In the genomic region with DNA sequence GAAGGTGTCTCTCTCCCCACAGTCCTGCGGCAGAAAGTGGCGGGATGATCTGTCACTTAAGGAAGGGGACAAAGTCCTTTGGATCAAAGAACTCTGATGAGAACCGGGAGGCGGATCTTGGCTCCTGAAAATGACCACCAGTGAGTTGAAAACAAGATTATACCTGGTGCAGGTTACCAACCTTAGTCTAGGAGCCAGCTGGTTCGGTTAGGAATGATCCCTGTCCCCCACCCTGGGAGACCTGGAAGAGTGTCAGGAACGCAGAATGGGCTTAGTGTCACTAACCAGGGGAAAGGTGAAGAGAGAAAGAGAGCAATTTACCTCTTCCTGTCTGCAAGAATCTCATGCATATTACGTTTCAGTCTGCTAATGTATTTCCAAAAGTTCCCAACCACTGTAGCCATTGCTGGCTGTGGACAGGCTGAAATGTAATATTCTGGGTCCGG, we compare ENCODE assay signal across 1 mouse cellular context.
TF ChIP-seq lines count a peak whose summit lies in the region.

A gene (minus strand): TSS at position 396 of the 446 bp plus-strand sequence.

TF ChIP-seq in MEL, 35 proteins besides CTCF, POLR2A, EP300 and RAD21 (continued from another document):
- no peak for TF ChIP-seq USF2 (IDR thresholded peaks at IDR 0.05; ENCODE audit: borderline replicate concordance in 1 of 2, insufficient read depth in 1 of 2, low read depth in 1 of 2, low read length in 2 of 2)
- TF ChIP-seq JUND (IDR thresholded peaks at IDR 0.05; ENCODE audit: low read depth, low read length), result no peak
- TF ChIP-seq MYB (IDR thresholded peaks at IDR 0.05; ENCODE audit: low read depth, low read length), result no peak
- no peak for TF ChIP-seq GATA1 (IDR thresholded peaks at IDR 0.05; ENCODE audit: low read depth, low read length)
- no peak for TF ChIP-seq GABPA (IDR thresholded peaks at IDR 0.05; ENCODE audit: low read depth, low read length)
- TF ChIP-seq CHD1 (IDR thresholded peaks at IDR 0.05; ENCODE audit: low read depth, low read length), result no peak
- TF ChIP-seq ZNF384 (IDR thresholded peaks at IDR 0.05; ENCODE audit: low read depth, low read length), result no peak
- TF ChIP-seq MAFK (IDR thresholded peaks at IDR 0.05; ENCODE audit: borderline replicate concordance, low read depth, low read length), result no peak
- no peak for TF ChIP-seq ETS1 (IDR thresholded peaks at IDR 0.05; ENCODE audit: low read depth, low read length)
- TF ChIP-seq HCFC1 (IDR thresholded peaks at IDR 0.05; ENCODE audit: low read depth, low read length), result no peak
- TF ChIP-seq ELF1 (IDR thresholded peaks at IDR 0.05; ENCODE audit: low read depth, low read length), result no peak
- peak; percentile 17; the same call in 1 of the 2 replicates for TF ChIP-seq MXI1 (IDR thresholded peaks at IDR 0.05; ENCODE audit: low read depth, low read length)
- TF ChIP-seq TAL1 (IDR thresholded peaks at IDR 0.05; ENCODE audit: low read length), result no peak
- peak; percentile 53; the same call in 1 of the 2 replicates for TF ChIP-seq SIN3A (IDR thresholded peaks at IDR 0.05; ENCODE audit: low read length)
- 0 out of 2 replicates have a peak, but pooled peaks have one; percentile 2 for TF ChIP-seq RCOR1 (IDR thresholded peaks at IDR 0.05; ENCODE audit: low read depth, low read length)
- TF ChIP-seq MYC (IDR thresholded peaks at IDR 0.05; ENCODE audit: low read depth, low read length), result no peak
- TF ChIP-seq ZKSCAN1 (IDR thresholded peaks at IDR 0.05; ENCODE audit: low read depth, low read length), result no peak
- no peak for TF ChIP-seq MAZ (IDR thresholded peaks at IDR 0.05; ENCODE audit: low read depth, low read length)
- TF ChIP-seq TBP (IDR thresholded peaks at IDR 0.05; ENCODE audit: low read depth, low read length), result no peak
- no peak for TF ChIP-seq MEF2A (IDR thresholded peaks at IDR 0.05; ENCODE audit: extremely low read depth, insufficient replicate concordance, low read depth, low read length, poor library complexity, severe bottlenecking)
- TF ChIP-seq E2F4 (IDR thresholded peaks at IDR 0.05; ENCODE audit: borderline replicate concordance, low read depth, low read length), result peak; percentile 35; the same call in 1 of the 2 replicates
- TF ChIP-seq POLR2AphosphoS5 (IDR thresholded peaks at IDR 0.05; ENCODE audit: borderline replicate concordance, low read depth, low read length), result no peak
- TF ChIP-seq NELFE (IDR thresholded peaks at IDR 0.05; ENCODE audit: low read depth, low read length), result no peak
